Mouse (Mus musculus) forebrain, embryonic 10.5 days (tissue): ENCODE data around the gene Lrch3. TPM values are rescaled to one million over a fixed set of nuclear protein-coding genes. Genes with fewer than 3 reads are reported as not detected.
"Not testable (repeated sequence)": the region's sequence is repeated elsewhere in the genome, so short reads cannot be mapped to it uniquely, and the experiment has no call there.

Experiments
- DNase-seq: peaks from one replicate; pipeline ENCODE4 v3.0.0-alpha.2; 2017; ENCODE audit warnings: low spot score; ENCODE audit errors: extremely low spot score
- H3K27ac ChIP-seq: fragments of 300-500 bp; sonication (generic); 2 replicates; pipeline ENCODE4 v1.5.1; 2016; ENCODE audit warnings: mild to moderate bottlenecking
- H3K27me3 ChIP-seq: fragments of 300-500 bp; sonication (generic); 2 replicates; pipeline ENCODE4 v1.6.1; 2016; ENCODE audit warnings: mild to moderate bottlenecking; ENCODE audit not compliant: poor library complexity, severe bottlenecking
- H3K36me3 ChIP-seq: fragments of 300-500 bp; sonication (generic); replicated peaks from 2 replicates; pipeline ENCODE4 v1.6.1; 2016; ENCODE audit warnings: mild to moderate bottlenecking, moderate library complexity
- H3K4me1 ChIP-seq: fragments of 300-500 bp; sonication (generic); 2 replicates; pipeline ENCODE4 v1.6.1; 2016
- H3K4me3 ChIP-seq: fragments of 300-500 bp; sonication (generic); 2 replicates; pipeline ENCODE4 v1.5.1; 2016; ENCODE audit warnings: mild to moderate bottlenecking, moderate library complexity
- H3K9me3 ChIP-seq: fragments of 300-500 bp; sonication (generic); 2 replicates; pipeline ENCODE4 v1.6.1; 2016; ENCODE audit warnings: mild to moderate bottlenecking, moderate library complexity
- WGBS: fragments of 180-500 bp; shearing (Covaris S2); methylation state at CpG from one replicate; pipeline ENCODE4 v1.1.7; 2016; 5-methylcytosine and 5-hydroxymethylcytosine counted together
- polyA plus RNA-seq: library from polyadenylated mRNA; unstranded; fragments of >200 nt; fragmentation: Nextera tagmentation; extraction: Ambion mirVana; gene quantifications from 2 replicates; pipeline ENCODE4 v1.2.1, GENCODE M21; 2016

The Lrch3 gene
- polyA plus RNA-seq, 1 experiment from 2014 or later = 29.4 TPM

GRCm38 (mm10) chr16:32927044-32927443, 13.1 kb downstream of the Lrch3 start:
- Histone ChIP-seq H3K9me3 (no peaks in the 10 kb centered on the region), H3K36me3 (peaks cover 43% of the 10 kb centered on the region), H3K4me1 (peaks cover 5% of the 10 kb centered on the region), H3K27me3 (no peaks in the 10 kb centered on the region), H3K4me3 (no peak overlapping the region), H3K27ac (no peak overlapping the region)
- 96% methylated on average over 8 of the region's 8 CpGs for WGBS
- DNase-seq = no peak

DNA sequence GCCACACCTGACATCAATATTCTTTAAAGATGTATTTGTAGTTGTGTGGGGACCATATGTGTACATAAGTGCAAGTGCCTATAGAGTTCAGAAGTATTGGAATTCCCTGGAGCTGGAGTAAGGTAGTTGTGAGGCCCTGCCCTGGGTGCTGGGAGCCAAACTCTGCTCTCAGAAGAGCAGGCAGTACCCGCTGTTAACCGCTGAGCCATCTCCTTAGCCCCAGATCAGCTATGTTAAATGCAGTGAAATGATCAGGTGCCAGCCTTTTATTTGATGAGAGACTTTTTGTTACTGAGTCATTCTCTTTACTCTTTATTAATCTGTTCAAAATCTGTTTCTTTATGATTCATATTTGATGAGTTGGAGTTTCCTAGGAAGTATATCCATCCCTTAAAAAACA, 16.0 kb downstream of the Lrch3 start:
- Histone ChIP-seq H3K4me3 (no peak overlapping the region), H3K9me3 (no peaks in the 10 kb centered on the region), H3K27me3 (no peaks in the 10 kb centered on the region), H3K4me1 (peaks cover 5% of the 10 kb centered on the region), H3K27ac (no peak overlapping the region), H3K36me3 (peaks cover 21% of the 10 kb centered on the region)
- no peak for DNase-seq
- 17% methylated on average over 2 of the region's 2 CpGs for WGBS

DNA sequence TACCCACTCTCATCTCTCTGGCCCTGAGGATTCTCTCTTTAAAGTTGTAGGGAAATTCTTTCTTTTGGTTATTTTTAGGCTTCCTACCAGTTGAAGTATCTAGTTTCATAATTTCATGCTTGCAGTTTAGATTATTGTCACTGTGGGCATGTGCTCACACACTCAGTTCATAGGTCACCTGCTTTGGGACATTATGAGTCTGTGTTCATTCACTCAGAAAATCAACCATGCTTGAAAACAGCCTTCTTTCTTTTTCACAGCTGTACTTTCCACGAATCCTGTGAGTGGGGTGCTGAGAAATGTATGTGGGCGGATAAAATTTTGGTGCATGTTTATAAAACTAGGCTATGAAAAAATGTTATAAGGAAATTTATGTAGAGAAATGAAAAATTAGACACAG, 20.6 kb downstream of the Lrch3 start:
- H3K9me3 ChIP-seq = no peaks in the 10 kb centered on the region
- WGBS = 82% methylated on average over 2 of the region's 2 CpGs
- no peaks in the 10 kb centered on the region for H3K36me3 ChIP-seq
- DNase-seq = no peak
- no peak overlapping the region for H3K4me3 ChIP-seq
- H3K4me1 ChIP-seq = peaks cover 24% of the 10 kb centered on the region
- H3K27me3 ChIP-seq = no peaks in the 10 kb centered on the region
- H3K27ac ChIP-seq = no peak overlapping the region

DNA sequence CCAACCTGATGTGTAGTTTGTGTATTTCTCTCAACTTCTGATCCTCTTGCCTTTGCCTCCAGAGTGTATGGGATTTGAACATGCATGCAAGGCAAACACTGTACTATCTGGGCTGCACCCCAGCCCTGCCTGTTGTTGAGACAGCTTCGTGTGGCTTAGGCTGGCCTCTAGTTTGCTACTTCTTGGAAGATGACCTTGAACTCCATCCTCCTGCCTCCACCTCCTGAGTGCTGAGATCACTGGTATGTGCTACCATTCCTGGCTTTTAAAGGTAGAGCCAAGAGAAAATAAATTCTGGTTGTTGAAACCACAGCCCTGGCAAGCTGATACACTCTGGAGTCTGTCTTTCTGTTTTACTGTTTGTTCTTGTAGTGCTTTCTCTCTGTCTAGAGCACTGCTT, 21.2 kb downstream of the Lrch3 start:
- Histone ChIP-seq H3K9me3 (no peaks in the 10 kb centered on the region), H3K4me3 (no peak overlapping the region), H3K27me3 (no peaks in the 10 kb centered on the region), H3K36me3 (no peaks in the 10 kb centered on the region), H3K27ac (no peak overlapping the region), H3K4me1 (peaks cover 20% of the 10 kb centered on the region)
- DNase-seq = no peak
- WGBS = 90% methylated on average over 1 of the region's 1 CpGs

DNA sequence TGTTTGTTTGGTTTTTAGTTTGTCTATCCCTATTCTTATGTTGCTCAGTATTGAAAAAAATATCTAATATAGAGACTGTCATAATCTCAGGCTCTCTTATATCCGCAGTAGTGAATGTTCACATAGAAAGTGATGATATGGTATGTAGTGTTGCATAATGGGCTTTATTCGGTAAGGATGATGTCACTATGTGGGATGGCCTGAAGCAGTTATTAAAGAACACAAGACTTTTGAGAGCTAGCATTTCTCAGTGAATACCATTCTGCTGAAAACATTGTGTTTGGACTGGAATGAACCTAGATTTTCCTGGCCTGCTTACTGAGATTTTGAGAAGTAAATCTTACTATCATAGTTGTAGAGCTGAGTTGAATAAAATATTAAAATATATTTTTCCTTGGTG, 23.5 kb downstream of the Lrch3 start:
- H3K27ac ChIP-seq = no peak overlapping the region
- no peak overlapping the region for H3K4me3 ChIP-seq
- H3K9me3 ChIP-seq = no peaks in the 10 kb centered on the region
- WGBS = 86% methylated on average over 2 of the region's 2 CpGs
- H3K4me1 ChIP-seq = peaks cover 20% of the 10 kb centered on the region
- H3K36me3 ChIP-seq = 0 out of 2 replicates have a peak, but pooled peaks cover 2% of the 10 kb centered on the region
- DNase-seq = no peak
- H3K27me3 ChIP-seq = no peaks in the 10 kb centered on the region

DNA sequence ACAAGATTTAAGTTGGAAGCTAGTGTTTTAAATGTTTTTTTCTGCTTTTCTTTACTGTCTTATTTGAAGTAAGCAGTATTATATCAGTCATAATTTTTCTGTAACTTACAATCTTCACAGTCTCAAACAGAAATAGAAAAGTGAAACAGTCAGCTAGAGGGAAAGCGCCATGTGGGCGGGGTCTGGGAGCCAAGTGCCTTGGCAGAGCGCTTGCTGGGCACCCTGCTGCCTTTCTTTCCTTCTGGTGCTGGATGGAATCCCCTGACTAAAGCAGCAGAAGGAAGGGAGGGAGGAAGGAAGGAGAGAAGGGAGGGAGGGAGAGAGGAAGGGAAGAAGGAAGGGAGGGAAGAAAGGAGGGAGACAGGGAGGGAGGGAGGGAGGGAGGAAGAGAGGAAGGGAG, 25.4 kb downstream of the Lrch3 start:
- 21% methylated on average over 3 of the region's 3 CpGs for WGBS
- DNase-seq = not testable (repeated sequence)

GRCm38 (mm10) chr16:32939716-32940115, 25.8 kb downstream of the Lrch3 start:
- H3K36me3 ChIP-seq, DNase-seq, H3K9me3 ChIP-seq, H3K4me3 ChIP-seq, H3K27me3 ChIP-seq, H3K27ac ChIP-seq: not testable (repeated sequence)
- H3K4me1 ChIP-seq = peaks cover 24% of the 10 kb centered on the region
- 81% methylated on average over 4 of the region's 4 CpGs for WGBS

More for the DNA sequence above, 25.4 kb downstream of the Lrch3 start:
- not testable (repeated sequence) for H3K27me3 ChIP-seq, H3K36me3 ChIP-seq, H3K27ac ChIP-seq, H3K4me3 ChIP-seq, H3K9me3 ChIP-seq
- H3K4me1 ChIP-seq = peaks cover 20% of the 10 kb centered on the region

GRCm38 (mm10) chr16:32941226-32941625, 27.3 kb downstream of the Lrch3 start:
- H3K9me3 ChIP-seq, H3K4me3 ChIP-seq, H3K27me3 ChIP-seq, H3K27ac ChIP-seq, DNase-seq, H3K36me3 ChIP-seq: not testable (repeated sequence)
- H3K4me1 ChIP-seq = peaks cover 30% of the 10 kb centered on the region
- 90% methylated on average over 2 of the region's 2 CpGs for WGBS

DNA sequence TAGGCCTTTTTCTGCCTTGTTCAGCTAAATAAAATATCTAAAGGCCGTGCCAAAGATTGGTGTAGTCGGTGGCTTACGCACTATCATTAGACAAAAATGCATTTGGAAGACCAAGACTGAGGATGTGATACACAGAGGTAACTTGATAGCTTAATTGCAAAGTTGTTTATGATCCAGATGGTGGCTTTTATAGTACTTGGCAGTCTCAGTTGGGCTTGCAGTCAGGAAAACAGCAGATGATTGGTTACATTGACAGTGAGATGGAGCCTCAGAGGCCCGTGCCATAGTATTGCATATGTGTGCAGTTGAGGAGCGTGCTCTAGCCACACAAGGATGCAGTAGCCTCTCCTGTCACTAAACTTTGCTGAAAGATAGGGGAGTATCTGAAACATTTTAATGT, 28.8 kb downstream of the Lrch3 start:
- H3K4me3 ChIP-seq = no peak overlapping the region
- peaks cover 25% of the 10 kb centered on the region for H3K4me1 ChIP-seq
- H3K27me3 ChIP-seq = no peaks in the 10 kb centered on the region
- no peak overlapping the region for H3K27ac ChIP-seq
- H3K9me3 ChIP-seq = no peaks in the 10 kb centered on the region
- no peak for DNase-seq
- WGBS = 94% methylated on average over 5 of the region's 5 CpGs
- 0 out of 2 replicates have a peak, but pooled peaks cover 2% of the 10 kb centered on the region for H3K36me3 ChIP-seq

DNA sequence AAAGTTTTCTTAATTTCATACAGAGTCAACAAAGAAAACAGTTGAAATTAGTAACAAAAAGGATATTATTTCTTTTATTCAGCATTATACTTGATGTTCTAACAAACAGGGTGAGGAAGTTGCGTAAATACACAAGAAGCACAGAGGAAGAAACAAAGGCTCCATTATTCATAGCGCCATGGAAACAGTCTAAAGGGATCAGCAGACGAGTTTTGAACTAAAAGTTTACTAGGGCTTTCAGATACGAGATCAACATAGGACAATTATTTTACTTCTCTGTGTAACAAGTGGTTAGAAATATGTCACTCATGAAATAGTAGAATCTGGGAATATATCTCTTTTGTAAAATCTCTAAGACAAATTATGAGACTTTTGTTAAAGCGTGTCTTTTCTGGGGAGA, 31.5 kb downstream of the Lrch3 start:
- no peak for DNase-seq
- Histone ChIP-seq H3K36me3 (peaks cover 4% of the 10 kb centered on the region), H3K4me1 (peaks cover 13% of the 10 kb centered on the region), H3K27me3 (no peaks in the 10 kb centered on the region), H3K4me3 (no peak overlapping the region), H3K9me3 (no peaks in the 10 kb centered on the region), H3K27ac (no peak overlapping the region)
- 49% methylated on average over 5 of the region's 5 CpGs for WGBS

DNA sequence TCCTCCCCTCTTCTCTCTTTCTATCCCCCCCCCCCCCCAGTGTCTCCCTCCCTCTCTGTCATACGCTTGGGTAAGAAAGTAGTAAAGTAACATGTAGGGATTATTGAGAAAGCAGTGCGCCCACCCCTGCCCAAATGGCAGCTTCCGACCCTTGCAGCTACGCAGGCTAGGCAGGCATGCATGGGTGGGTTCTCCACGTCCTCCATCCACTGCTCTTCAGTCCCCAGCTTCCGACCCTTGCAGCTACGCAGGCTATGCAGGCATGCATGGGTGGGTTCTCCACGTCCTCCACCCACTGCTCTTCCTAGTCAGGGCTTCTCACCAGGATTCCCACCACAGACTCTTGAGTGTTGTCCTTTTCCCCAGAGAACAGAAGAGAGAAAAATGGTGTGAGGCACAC, 34.1 kb downstream of the Lrch3 start:
- peaks cover 6% of the 10 kb centered on the region for H3K9me3 ChIP-seq
- 87% methylated on average over 8 of the region's 8 CpGs for WGBS
- no peaks in the 10 kb centered on the region for H3K27me3 ChIP-seq
- no peak for DNase-seq
- peaks cover 10% of the 10 kb centered on the region for H3K36me3 ChIP-seq
- H3K4me1 ChIP-seq = peaks cover 13% of the 10 kb centered on the region
- H3K27ac ChIP-seq = no peak overlapping the region
- H3K4me3 ChIP-seq = no peak overlapping the region

DNA sequence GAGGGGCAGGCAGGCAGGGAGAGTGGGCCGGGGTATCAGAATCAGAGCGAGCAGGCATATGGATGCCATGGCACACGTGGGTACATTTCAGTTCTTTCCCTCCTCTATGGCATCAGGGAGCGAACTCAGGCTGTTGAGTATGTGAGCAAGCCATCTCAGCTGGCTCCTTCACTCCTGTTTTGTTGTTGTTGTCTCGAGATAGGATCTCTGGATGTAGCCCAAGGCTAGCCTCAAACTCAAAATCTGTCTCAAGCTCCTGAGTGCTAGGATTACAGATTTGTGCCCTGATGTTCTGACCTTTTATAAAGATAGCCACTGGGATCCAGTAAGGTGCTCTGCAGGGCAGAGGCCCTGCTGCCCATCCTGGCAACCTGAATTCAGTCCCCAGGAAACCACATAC, 34.8 kb downstream of the Lrch3 start:
- peaks cover 13% of the 10 kb centered on the region for H3K4me1 ChIP-seq
- 89% methylated on average over 5 of the region's 5 CpGs for WGBS
- H3K9me3 ChIP-seq = peaks cover 6% of the 10 kb centered on the region
- no peaks in the 10 kb centered on the region for H3K27me3 ChIP-seq
- no peak overlapping the region for H3K4me3 ChIP-seq
- H3K36me3 ChIP-seq = peaks cover 10% of the 10 kb centered on the region
- H3K27ac ChIP-seq = no peak overlapping the region
- DNase-seq = no peak

- DNase-seq = no peak
- Histone ChIP-seq H3K9me3 (peaks cover 6% of the 10 kb centered on the region), H3K4me1 (peaks cover 13% of the 10 kb centered on the region), H3K4me3 (no peak overlapping the region), H3K36me3 (peaks cover 12% of the 10 kb centered on the region), H3K27ac (no peak overlapping the region), H3K27me3 (no peaks in the 10 kb centered on the region)
Measured at GRCm38 (mm10) chr16:32949281-32949680, 35.4 kb downstream of the Lrch3 start.

DNA sequence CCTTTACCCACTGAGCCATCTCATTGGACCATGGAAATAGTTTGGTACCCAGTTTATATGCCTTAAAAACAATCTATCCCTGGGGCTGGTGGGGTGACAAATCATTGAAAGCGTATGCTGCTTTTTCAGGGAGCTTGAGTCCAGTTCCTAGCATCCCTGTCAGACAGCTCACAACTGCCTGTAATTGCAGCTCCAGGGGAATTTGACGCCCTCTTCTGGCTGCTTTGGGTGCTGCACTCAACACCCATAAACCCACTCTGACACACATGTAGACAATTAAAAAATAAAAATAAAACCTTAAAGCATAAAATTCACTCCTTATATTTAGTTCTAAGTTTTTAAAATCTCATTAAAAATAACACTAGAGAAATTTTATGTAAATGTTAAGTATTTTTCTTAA, 37.2 kb downstream of the Lrch3 start:
- 88% methylated on average over 2 of the region's 2 CpGs for WGBS
- H3K27me3 ChIP-seq = no peaks in the 10 kb centered on the region

More for the DNA sequence above, 37.2 kb downstream of the Lrch3 start:
- Histone ChIP-seq H3K4me3 (no peak overlapping the region), H3K4me1 (no peaks in the 10 kb centered on the region), H3K36me3 (peaks cover 26% of the 10 kb centered on the region), H3K27ac (no peak overlapping the region), H3K9me3 (peaks cover 6% of the 10 kb centered on the region)
- DNase-seq = no peak
